Mouse (Mus musculus) myocyte (in vitro differentiated cells): ENCODE data around the gene Actl11. TPM values are rescaled to one million over a fixed set of nuclear protein-coding genes. Genes with fewer than 3 reads are reported as not detected.

Source experiments
- H3K27me3 ChIP-seq: one replicate; pipeline ENCODE4 v1.6.1; 2011; ENCODE audit not compliant: control insufficient read depth, insufficient read depth, insufficient read length
- H3K36me3 ChIP-seq: one replicate; pipeline ENCODE4 v1.6.1; 2011; ENCODE audit not compliant: control insufficient read depth, insufficient read depth
- H3K4me2 ChIP-seq: one replicate; pipeline ENCODE4 v1.6.1; 2011; ENCODE audit warnings: low read depth, control low read depth
- H3K4me3 ChIP-seq: one replicate; pipeline ENCODE4 v1.5.1; 2011; ENCODE audit warnings: mild to moderate bottlenecking, control low read depth, moderate library complexity
- H3K79me2 ChIP-seq: one replicate; pipeline ENCODE4 v1.6.1; 2011; ENCODE audit not compliant: control insufficient read depth, insufficient read depth
- H3ac ChIP-seq: one replicate; pipeline ENCODE4 v1.6.1; 2011; ENCODE audit not compliant: control insufficient read depth, insufficient read length
- CEBPB ChIP-seq: IDR thresholded peaks from 2 replicates; pipeline ENCODE4 v1.6.1; 2011; ENCODE audit warnings: mild to moderate bottlenecking, moderate library complexity; ENCODE audit not compliant: poor library complexity, insufficient read depth, severe bottlenecking
- E2F4 ChIP-seq: IDR thresholded peaks from one replicate; pipeline ENCODE4 v1.6.1; 2011; ENCODE audit warnings: mild to moderate bottlenecking, control low read depth, moderate library complexity; ENCODE audit not compliant: insufficient read depth
- MAX ChIP-seq: IDR thresholded peaks from one replicate; pipeline ENCODE4 v1.6.1; 2011; ENCODE audit warnings: low read depth, mild to moderate bottlenecking, control low read depth
- MYOD1 ChIP-seq, 3 experiments: IDR thresholded peaks; one replicate each; pipeline ENCODE4 v1.6.1; 2011; ENCODE audit warnings: control low read depth in 2 of 3, low read depth in 2 of 3, mild to moderate bottlenecking in 2 of 3, moderate library complexity in 1 of 3; ENCODE audit not compliant: insufficient read length in 2 of 3, control insufficient read depth in 1 of 3
- MYOG ChIP-seq, 3 experiments: IDR thresholded peaks; one replicate each; pipeline ENCODE4 v1.6.1; 2011; ENCODE audit warnings: control low read depth in 2 of 3, low read depth in 2 of 3, mild to moderate bottlenecking in 2 of 3; ENCODE audit not compliant: insufficient read length in 2 of 3, control insufficient read depth in 1 of 3, insufficient read depth in 1 of 3
- POLR2A ChIP-seq: IDR thresholded peaks from one replicate; pipeline ENCODE4 v1.6.1; 2011; ENCODE audit warnings: low read depth, mild to moderate bottlenecking, control low read depth, moderate library complexity; ENCODE audit not compliant: insufficient read length
- POLR2AphosphoS2 ChIP-seq: IDR thresholded peaks from one replicate; pipeline ENCODE4 v1.6.1; 2011; ENCODE audit warnings: low read depth, control low read depth; ENCODE audit not compliant: insufficient read length
- REST ChIP-seq: IDR thresholded peaks from one replicate; pipeline ENCODE4 v1.6.1; 2011; ENCODE audit warnings: mild to moderate bottlenecking, control low read depth, moderate library complexity; ENCODE audit not compliant: insufficient read depth, insufficient read length
- SRF ChIP-seq: IDR thresholded peaks from one replicate; pipeline ENCODE4 v1.6.1; 2011; ENCODE audit warnings: low read depth; ENCODE audit not compliant: control insufficient read depth, insufficient read length
- TCF12 ChIP-seq: IDR thresholded peaks from one replicate; pipeline ENCODE4 v1.6.1; 2011; ENCODE audit warnings: mild to moderate bottlenecking, control low read depth; ENCODE audit not compliant: poor library complexity, insufficient read depth, severe bottlenecking
- TCF3 ChIP-seq: IDR thresholded peaks from one replicate; pipeline ENCODE4 v1.6.1; 2011; ENCODE audit warnings: low read depth, control low read depth; ENCODE audit not compliant: insufficient read length
- USF1 ChIP-seq: IDR thresholded peaks from one replicate; pipeline ENCODE4 v1.6.1; 2011; ENCODE audit warnings: low read depth, mild to moderate bottlenecking, control low read depth, moderate library complexity
- polyA plus RNA-seq: library from polyadenylated mRNA; unstranded; fragments of >200 nt; fragmentation: generic; extraction: Trizol; gene quantifications from one replicate; pipeline ENCODE4 v1.2.1, GENCODE M21; 2012; ENCODE audit warnings: missing spikeins

The Actl11 gene
- polyA plus RNA-seq, 1 experiment = not detected

GRCm38 (mm10) chr9:107966676-107967075, 38.4 kb downstream of the Actl11 start:
- Histone ChIP-seq H3K4me2 (no peak overlapping the region), H3K27me3 (no peaks in the 10 kb centered on the region), H3ac (no peak overlapping the region), H3K79me2 (no peaks in the 10 kb centered on the region), H3K36me3 (no peaks in the 10 kb centered on the region), H3K4me3 (no peak overlapping the region)
- no peak for TF ChIP-seq TCF12
- TF ChIP-seq MYOD1 (IDR thresholded peaks at IDR 0.05; ENCODE audit: control insufficient read depth in 1 of 3, insufficient read length in 2 of 3, low read depth in 2 of 3) = no peak
- no peak for TF ChIP-seq SRF
- no peak for TF ChIP-seq TCF3
- TF ChIP-seq MAX = no peak
- TF ChIP-seq USF1 = no peak
- TF ChIP-seq POLR2A = no peak
- TF ChIP-seq REST = no peak
- no peak for TF ChIP-seq POLR2AphosphoS2
- TF ChIP-seq E2F4 = no peak
- no peak for TF ChIP-seq CEBPB
- TF ChIP-seq MYOG (IDR thresholded peaks at IDR 0.05; ENCODE audit: control insufficient read depth in 1 of 3, insufficient read depth in 1 of 3, insufficient read length in 2 of 3, low read depth in 2 of 3) = no peak

- H3K79me2 ChIP-seq = no peaks in the 10 kb centered on the region
- H3K4me3 ChIP-seq = no peak overlapping the region
- H3K4me2 ChIP-seq = no peak overlapping the region
- no peak for TF ChIP-seq SRF
- TF ChIP-seq MAX = no peak
- TF ChIP-seq MYOG (IDR thresholded peaks at IDR 0.05; ENCODE audit: control insufficient read depth in 1 of 3, insufficient read depth in 1 of 3, insufficient read length in 2 of 3, low read depth in 2 of 3) = no peak
- no peak for TF ChIP-seq TCF3
- TF ChIP-seq TCF12 = no peak
- TF ChIP-seq MYOD1 (IDR thresholded peaks at IDR 0.05; ENCODE audit: control insufficient read depth in 1 of 3, insufficient read length in 2 of 3, low read depth in 2 of 3) = no peak
- no peak for TF ChIP-seq E2F4
- no peak for TF ChIP-seq POLR2AphosphoS2
- no peak for TF ChIP-seq USF1
- no peak for TF ChIP-seq CEBPB
- TF ChIP-seq POLR2A = no peak
- TF ChIP-seq REST = no peak
- no peaks in the 10 kb centered on the region for H3K36me3 ChIP-seq
- no peaks in the 10 kb centered on the region for H3K27me3 ChIP-seq
- no peak overlapping the region for H3ac ChIP-seq
These were observed 39.2 kb downstream of the Actl11 start for GRCm38 (mm10) chr9:107967437-107967836.

DNA sequence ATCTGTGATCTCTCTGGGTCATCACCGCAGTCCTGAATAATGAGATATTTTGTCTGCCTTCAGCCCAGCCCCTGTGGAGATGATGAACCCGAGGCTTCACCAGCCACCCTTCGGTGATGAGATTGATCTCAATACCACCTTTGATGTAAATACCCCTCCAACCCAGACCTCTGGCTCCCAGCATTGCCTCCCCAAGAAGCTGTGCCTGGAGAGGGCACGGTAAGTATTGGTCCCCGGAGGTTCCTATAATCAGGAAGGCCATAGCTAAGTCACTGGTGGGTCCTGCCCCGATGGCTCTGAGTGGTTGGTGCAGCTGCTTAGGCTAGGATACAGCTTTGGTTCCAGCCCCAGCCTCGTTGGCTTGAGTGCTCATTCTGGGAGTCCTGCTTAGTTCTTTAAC, 40.3 kb downstream of the Actl11 start:
- H3K36me3 ChIP-seq = no peaks in the 10 kb centered on the region
- H3ac ChIP-seq = no peak overlapping the region
- TF ChIP-seq SRF (no peak), REST (no peak), MAX (no peak), POLR2AphosphoS2 (no peak), TCF3 (no peak), POLR2A (no peak), MYOD1 (IDR thresholded peaks at IDR 0.05; ENCODE audit: control insufficient read depth in 1 of 3, insufficient read length in 2 of 3, low read depth in 2 of 3) (no peak), E2F4 (no peak), CEBPB (no peak), MYOG (IDR thresholded peaks at IDR 0.05; ENCODE audit: control insufficient read depth in 1 of 3, insufficient read depth in 1 of 3, insufficient read length in 2 of 3, low read depth in 2 of 3) (no peak), USF1 (no peak), TCF12 (no peak)
- no peak overlapping the region for H3K4me3 ChIP-seq
- no peak overlapping the region for H3K4me2 ChIP-seq
- no peaks in the 10 kb centered on the region for H3K27me3 ChIP-seq
- H3K79me2 ChIP-seq = no peaks in the 10 kb centered on the region

DNA sequence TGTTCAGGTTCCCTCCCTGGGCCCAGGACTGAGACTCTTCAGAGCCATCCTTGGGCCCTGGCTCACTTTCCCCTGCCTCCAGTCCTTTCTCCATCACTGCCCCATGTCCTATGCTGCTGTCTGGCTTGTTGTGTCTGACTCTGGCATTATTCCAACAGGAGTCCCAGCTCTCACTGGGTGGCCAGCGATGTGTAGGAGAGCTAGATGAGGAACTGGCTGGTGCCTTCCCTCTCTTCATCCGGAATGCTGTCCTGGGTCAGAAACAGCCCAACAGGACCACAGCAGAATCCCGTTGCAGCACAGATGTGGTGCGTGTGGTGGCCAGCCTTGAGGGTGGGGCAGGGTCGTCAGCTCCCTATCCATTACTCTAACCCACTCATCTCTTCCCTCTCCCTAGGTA, 42.0 kb downstream of the Actl11 start:
- TF ChIP-seq CEBPB (no peak), USF1 (no peak), TCF3 (no peak), POLR2A (no peak), MAX (no peak), SRF (no peak), MYOD1 (IDR thresholded peaks at IDR 0.05; ENCODE audit: control insufficient read depth in 1 of 3, insufficient read length in 2 of 3, low read depth in 2 of 3) (no peak), E2F4 (no peak), TCF12 (no peak), MYOG (IDR thresholded peaks at IDR 0.05; ENCODE audit: control insufficient read depth in 1 of 3, insufficient read depth in 1 of 3, insufficient read length in 2 of 3, low read depth in 2 of 3) (no peak), POLR2AphosphoS2 (no peak), REST (no peak)
- Histone ChIP-seq H3K36me3 (no peaks in the 10 kb centered on the region), H3ac (no peak overlapping the region), H3K4me2 (no peak overlapping the region), H3K27me3 (no peaks in the 10 kb centered on the region), H3K79me2 (no peaks in the 10 kb centered on the region), H3K4me3 (no peak overlapping the region)
